Mouse (Mus musculus): ENCODE data around the gene Isl1.
A peak's percentile ranks its signal among the peaks of the same experiment; 100 is the strongest.

Gene Isl1

DNA sequence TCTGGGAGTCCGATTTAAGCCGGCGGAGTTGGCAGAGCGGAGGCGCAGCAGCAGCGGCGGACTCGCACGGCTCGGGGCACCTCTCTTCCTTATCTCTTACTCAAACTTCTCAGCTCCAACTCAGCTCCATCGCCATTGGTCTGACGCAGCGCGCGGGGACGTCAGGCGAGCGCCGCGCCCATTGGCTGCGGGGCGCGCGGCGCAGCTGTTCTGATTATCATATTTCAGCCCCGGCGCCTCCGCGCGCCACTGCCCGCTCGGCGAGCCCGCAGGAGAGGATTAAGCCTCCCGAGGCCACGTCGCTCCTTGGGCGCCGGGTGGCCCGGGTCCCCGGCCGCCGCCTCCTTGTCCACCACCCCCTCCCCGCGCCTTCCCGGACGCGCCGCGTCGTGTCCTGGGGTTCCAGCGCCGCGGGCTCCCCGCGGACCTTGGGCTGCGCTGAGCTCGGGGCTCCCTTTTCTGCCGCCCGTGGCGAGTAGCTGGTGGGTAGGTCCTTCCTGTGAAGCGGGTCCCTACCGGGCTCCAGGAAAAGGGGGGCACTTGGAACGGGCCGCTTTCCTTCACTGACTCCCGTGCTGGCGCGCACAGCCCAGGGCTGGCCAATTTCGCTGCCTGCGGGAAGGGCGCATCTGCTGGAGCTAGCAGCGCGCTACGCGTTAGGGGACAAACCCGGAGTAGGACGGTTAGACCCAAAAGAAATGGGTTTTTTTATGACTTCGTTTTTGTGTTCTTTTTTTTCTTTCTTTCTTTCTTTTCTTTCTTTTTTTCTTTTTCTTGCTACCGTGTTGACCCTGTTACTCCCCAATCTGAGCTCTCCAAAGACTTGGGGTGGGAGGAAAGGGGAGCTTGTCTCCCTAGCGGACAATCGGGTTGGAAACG lies at the start of gene Isl1:
Gene Isl1, minus strand, starts transcription at position 106 of the 879 bp plus-strand sequence.
- peak; percentile 52 for DNase-seq (ENCODE audit: low read depth, low spot score)

DNA sequence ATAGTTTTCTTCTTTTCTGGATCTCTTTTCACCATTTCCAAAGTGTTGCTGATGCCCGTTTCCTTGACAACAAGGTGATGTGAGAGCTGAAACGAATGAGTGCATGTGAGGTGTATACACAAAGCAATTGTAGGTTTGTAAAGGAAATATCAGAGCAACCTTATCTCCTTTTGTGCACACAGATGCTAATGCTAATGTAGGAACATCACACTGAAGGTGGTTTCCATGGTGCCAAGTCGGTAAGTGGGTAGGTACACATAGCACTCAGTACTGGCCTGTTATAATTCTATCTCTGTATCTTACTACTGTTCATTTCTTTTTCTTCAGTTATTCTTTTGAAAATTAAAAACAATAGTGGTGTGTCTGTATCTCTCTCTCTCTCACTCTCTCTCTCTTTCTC lies 26.3 kb upstream of the Isl1 start:
- no peak for DNase-seq (ENCODE audit: low read depth, low spot score)

- DNase-seq (ENCODE audit: low read depth, low spot score), result no peak
Observed at GRCm38 (mm10) chr13:116313636-116314530, 4.4 kb upstream of the Isl1 start.

GRCm38 (mm10) chr13:116311871-116312720 lies 2.6 kb upstream of the Isl1 start:
- DNase-seq (ENCODE audit: low read depth, low spot score), result peak; percentile 40

DNA sequence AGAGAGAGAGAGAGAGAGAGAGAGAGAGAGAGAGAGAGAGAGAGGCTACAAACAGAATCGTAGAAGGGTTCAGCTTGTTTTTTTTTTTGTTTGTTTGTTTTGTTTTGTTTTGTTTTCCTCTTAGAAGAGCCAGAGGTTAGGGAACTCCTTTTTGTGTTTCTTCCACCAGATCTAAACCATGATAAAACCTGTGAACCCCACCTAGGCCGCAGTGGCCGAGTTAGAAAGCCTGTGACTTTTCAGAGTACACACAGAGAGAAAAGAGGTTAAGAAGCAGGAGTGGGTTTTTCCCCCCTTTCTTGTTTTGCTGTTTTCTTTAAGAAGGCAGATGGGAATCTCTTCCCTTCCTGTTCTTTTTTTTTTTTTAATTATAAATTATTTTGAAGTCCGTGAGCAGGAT lies 1.5 kb upstream of the Isl1 start:
- DNase-seq (ENCODE audit: low read depth, low spot score), result no peak

DNA sequence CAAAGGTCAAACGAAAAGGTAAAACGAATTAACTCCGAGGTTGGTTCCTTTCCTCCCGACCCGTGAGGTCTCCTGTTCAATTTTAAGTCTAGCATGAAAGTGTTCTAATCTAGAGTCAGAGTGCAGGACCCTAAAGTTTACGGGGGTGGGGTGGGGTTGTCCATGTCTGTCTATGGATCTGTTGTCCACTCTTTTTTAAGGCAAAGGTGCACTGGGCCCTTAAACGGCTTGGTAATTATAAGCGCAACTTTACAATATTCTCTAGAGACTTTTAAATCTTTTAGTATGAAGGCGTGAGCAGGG lies 925 bp upstream of the Isl1 start:
- no peak for DNase-seq (ENCODE audit: low read depth, low spot score)

DNA sequence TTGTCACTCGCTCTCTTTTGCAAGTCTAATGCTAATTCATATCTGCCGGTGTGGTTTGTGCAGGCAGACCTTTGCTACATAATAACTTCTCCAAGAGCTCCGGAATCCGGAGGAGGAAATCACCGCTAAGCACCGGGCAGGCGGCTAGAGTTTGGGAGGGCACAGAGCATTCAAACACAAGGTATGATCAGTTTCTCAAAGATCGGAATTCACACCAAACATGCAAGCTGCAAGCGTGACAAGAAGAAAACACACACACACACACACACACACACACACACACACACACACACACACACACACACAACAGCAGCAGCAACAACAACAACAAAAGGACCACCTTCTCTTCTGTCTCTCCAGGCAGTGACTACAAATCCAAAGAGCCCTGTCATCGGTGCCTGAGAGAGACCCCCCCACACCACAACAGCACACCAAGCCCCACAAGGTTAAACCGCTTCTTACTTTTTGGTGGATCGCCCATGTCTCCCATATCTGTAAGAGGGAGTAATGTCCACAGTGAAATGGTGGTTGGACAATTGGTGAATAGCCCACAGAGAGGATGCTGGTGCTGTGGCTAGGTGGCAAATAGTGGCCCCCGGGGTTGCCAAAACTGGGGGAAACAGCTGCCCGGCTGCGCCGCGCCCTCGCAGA lies 431 bp downstream of the Isl1 start:
- DNase-seq (ENCODE audit: low read depth, low spot score), result no peak

DNA sequence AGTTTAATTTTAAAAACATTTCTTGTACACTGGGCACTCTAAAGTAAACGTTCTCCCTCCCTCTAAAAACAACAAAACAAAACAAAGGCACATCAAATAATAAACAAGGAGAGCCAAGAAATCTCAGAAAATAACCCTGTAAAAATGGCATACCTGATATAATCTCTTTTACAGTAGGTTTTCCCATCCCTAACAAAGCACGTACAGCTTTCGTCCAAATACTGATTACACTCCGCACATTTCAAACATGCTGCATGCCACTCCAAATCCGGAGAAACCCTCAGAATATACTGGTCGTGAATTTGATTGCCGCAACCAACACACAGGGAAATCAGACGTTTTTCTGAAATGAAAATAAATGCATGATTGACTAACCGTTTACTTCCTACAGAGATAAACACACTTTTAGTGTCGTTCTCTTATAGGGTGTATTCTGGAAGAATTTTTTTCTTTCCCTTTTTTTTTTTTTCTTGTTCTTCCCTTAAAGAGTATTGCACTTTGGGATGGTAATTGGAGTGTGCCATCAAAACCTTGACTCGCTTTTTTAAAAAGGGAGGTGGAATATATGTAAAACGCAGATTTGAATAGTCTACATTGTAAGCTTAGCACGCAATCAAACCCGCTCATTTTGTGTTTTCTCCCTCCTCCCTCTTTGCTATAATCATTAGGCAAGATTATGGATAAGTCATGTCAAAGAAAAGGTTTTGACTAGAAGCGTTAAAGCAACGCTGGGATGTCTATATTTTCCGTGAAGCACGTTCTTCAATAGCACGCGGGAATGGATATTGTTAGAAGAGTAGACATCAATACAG lies 1.2 kb downstream of the Isl1 start:
- DNase-seq (ENCODE audit: low read depth, low spot score), result no peak

GRCm38 (mm10) chr13:116306591-116306990 lies 2.9 kb downstream of the Isl1 start:
- DNase-seq (ENCODE audit: low read depth, low spot score), result no peak

- DNase-seq (ENCODE audit: low read depth, low spot score), result no peak
Observed at GRCm38 (mm10) chr13:116305721-116306120, 3.8 kb downstream of the Isl1 start.

DNA sequence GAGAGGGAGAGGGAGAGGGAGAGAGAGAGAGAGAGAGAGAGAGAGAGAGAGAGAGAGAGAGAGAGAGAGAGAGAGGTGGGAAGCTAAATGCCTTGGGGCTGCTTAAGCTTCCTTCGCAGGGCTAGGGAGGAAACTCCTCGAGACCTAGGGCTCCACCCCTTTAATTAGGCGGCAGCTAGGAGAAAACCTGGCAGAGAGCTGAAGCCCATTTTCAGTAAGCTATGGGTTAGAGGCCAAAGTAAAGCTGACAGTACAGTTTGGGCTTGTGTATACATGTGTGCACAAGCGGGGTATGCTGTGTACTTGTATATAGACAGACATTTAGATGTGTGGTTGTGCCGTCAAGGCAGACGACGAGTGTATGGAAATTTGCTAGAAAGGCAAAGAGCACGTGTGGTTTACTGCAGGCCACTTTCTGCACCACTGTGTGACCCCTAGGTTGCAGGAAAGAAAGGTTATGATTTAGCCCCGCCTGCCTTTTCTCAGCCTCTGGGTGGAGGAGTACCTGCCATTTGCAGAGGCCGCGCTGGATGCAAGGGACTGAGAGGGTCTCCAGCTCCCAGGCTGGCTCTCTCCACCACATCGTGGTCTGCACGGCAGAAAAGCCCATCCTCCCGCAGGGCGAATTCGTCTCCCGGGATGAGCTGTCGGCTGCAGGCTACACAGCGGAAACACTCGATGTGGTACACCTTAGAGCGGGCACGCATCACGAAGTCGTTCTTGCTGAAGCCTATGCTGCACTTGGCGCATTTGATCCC lies 4.6 kb downstream of the Isl1 start:
- DNase-seq (ENCODE audit: low read depth, low spot score), result no peak

GRCm38 (mm10) chr13:116303766-116304165 lies 5.7 kb downstream of the Isl1 start:
- no peak for DNase-seq (ENCODE audit: low read depth, low spot score)

DNA sequence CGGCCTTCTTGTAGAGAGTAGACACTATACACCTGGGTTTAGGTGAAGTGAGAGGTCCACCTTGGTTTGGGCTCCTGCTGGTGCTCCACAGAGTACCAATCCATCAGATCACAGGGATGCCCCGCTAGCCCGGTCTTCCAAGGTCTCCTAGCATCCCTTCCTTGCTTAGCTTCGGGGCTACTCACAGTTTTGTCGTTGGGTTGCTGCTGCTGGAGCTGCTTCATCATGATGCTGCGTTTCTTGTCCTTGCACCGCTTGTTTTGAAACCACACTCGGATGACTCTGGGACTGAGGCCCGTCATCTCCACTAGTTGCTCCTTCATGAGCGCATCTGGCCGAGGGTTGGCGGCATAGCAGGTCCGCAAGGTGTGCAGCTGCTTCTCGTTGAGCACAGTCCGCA lies 6.6 kb downstream of the Isl1 start:
- DNase-seq (ENCODE audit: low read depth, low spot score), result no peak

DNA sequence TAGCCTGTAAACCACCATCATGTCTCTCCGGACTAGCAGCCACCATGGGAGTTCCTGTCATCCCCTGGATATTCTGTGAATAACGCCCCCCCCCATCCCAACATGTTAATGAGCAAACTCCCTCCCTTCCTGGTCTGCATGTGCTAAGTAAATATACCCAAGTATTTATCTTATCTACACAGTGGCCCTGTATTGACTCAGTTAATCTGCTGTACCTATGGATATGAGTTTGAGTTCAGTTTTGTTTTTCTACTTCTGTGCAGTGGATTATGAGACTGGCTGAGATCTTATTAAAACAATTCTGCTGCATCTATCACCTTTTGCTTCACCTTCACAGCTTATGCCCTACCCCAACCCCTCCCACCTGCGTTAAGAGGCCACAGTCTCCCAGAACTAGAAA lies 7.8 kb downstream of the Isl1 start:
- DNase-seq (ENCODE audit: low read depth, low spot score), result no peak

- DNase-seq (ENCODE audit: low read depth, low spot score), result no peak
Observed at GRCm38 (mm10) chr13:116299241-116299640, 10.2 kb downstream of the Isl1 start.

DNA sequence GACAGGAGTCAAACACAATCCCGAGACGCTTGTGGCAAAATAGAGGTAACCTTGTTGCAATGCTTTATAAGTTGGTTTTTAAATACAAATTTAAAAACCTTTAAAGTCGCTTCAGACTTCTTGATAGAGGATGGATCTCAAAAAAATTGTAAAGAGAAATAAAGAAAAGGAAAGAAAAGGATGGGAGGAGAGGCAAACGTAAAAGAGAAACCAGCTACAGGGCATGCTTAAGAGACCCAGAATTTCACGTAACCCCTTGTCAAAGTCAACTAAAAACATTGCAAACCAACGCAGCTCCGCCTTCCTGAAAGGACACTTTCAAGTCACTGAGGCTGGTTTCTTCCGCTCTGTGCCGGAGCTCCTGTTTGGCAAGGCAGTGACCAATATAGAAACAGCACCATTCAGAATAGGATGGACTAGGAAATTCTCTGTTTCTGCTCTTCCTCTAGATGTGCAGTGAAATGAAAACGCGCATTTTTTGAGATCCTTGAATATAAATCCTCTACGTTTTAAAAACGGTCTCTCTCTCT lies 10.8 kb downstream of the Isl1 start:
- DNase-seq (ENCODE audit: low read depth, low spot score), result no peak

DNA sequence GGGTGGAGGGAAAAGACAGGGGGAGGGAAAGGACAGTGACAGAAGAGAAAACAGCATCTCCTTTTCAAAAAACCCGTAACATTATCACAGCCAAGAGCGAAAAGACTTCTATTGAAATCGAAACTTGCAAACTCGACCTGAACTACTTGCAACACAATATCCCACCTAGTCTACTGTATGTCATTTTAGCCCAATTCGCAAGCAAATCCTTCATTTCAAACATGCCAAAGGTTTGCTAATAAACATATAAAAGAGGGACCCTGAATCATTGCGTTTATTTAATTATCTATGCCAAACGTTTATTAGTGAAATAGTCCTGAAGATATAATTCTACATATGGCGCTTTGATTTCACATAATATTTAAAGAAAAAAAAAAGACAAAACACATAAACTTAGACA lies 11.5 kb downstream of the Isl1 start:
- DNase-seq (ENCODE audit: low read depth, low spot score), result no peak

DNA sequence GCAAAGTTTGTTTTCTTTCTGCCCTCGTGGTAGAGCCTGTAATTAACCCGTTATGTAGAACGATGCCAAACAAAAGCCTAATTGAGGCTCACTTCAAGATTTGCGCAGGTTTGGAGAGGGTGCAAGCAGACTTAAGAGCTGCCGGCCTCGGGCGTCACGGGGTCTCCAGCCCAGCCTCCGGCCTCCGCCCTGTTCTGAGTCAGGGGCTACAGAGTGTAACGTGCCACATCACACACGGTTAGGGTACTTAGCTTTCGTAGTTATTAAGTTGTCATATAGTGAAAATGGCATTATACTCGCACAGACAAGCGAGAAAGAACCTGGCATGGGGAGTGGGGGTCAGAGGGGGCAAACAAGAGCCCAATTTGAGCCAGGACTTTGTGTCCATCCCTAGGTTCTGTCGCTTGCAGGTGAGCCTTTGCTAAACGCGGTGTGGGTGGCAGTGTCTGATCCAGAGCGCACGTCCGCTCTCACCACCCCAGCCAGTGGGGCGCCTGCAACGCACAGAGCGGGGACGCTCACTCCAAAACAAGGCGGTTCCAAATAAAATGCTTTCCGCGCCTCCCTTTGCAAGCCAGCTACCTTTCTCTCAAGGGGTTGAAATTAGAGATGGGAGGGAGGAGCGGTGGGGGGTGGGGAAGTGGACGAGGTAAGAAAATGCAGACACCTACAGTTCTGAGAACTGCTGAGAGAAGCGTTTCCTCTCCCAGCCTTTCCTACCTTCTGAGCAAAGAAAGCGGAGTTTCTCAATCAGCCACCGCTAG lies 12.3 kb downstream of the Isl1 start:
- no peak for DNase-seq (ENCODE audit: low read depth, low spot score)

- DNase-seq (ENCODE audit: low read depth, low spot score), result no peak
Observed at GRCm38 (mm10) chr13:116295401-116295800, 14.1 kb downstream of the Isl1 start.

Data from 3T3-L1 (cell line).